21 mouse cellular contexts compared by ENCODE assay signal in the genomic region with DNA sequence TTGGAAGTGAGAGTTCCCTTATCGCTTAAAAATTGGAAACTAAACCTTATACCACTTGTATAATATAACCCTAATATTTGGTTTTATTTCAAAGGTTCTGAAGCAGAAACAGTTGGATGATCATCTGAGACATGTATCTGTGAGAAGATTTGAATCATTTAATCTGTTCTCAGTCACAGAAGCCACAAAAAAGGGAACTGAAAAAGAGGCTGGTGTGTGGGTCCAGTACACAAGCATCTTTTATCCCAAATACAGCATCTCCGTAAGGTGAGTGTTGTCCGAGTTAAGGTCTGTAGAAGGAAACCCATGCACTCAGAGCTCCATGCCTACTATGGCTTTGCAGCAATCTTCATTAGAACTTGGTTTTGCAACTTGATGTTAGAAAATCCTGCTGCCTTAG.
"Had no signal": no experiment of that assay in that cellular context is flagged by ENCODE, and none has a peak within 500 bp of the region (broad histone marks: within the 10 kb centered on the region; RNA-seq: fewer than 3 reads in every experiment).

No protein-coding gene starts in this region.

- H3K27me3 ChIP-seq: heart, embryonic 13.5 days; heart, embryonic 15.5 days; intestine, embryonic 15.5 days; limb, embryonic 13.5 days; limb, embryonic 15.5 days; liver, embryonic 12.5 days had no signal

- H3K9me3 ChIP-seq: heart, embryonic 15.5 days; intestine, embryonic 15.5 days; limb, embryonic 15.5 days had no signal

- H3K4me1 ChIP-seq: intestine, embryonic 15.5 days had no signal

- DNase-seq: gastrocnemius, postnatal 14 days; gastrocnemius, postnatal 36 days; heart, adult 11 months; heart, adult 2 months; heart, postnatal 14 days; heart, postnatal 36 days; kidney, adult 18-20 months; kidney, adult 8-10 months; kidney, postnatal 10 days; kidney, postnatal 36 days; layer of hippocampus, adult 9-11 months; layer of hippocampus, postnatal 36 days; left cerebral cortex, postnatal 4 days had no signal

- H3K4me3 ChIP-seq: heart, adult 2 months; heart, embryonic 13.5 days; heart, embryonic 15.5 days; hindbrain, embryonic 12.5 days; intestine, embryonic 15.5 days; limb, embryonic 13.5 days; limb, embryonic 15.5 days; liver, embryonic 12.5 days had no signal

- H3K27ac ChIP-seq: heart, adult 2 months; heart, embryonic 13.5 days; heart, embryonic 15.5 days; hindbrain, embryonic 12.5 days; hindbrain, embryonic 14.5 days; intestine, embryonic 15.5 days; limb, embryonic 13.5 days; limb, embryonic 15.5 days; liver, embryonic 12.5 days had no signal
